Mouse (Mus musculus) Patski (cell line): ENCODE measurements around the gene Slc25a48. TPM values are rescaled to one million over a fixed set of nuclear protein-coding genes. Genes with fewer than 3 reads are reported as not detected.

Experiments
- ATAC-seq: fragments of 100-300 bp; one replicate; pipeline ENCODE4 v1.8.0; 2021
- CTCF ChIA-PET: fragments of 350-600 bp; sonication (Branson Sonifier 250); formaldehyde crosslinking; loops from one replicate; lab custom pipeline; 2022; ENCODE audit warnings: inconsistent platforms; lab: Charles Lee
- POLR2A ChIA-PET: fragments of 350-600 bp; sonication (Branson Sonifier 250); formaldehyde crosslinking; loops from one replicate; lab custom pipeline; 2022; ENCODE audit warnings: antibody characterized with exemption, inconsistent platforms; lab: Charles Lee
- DNase-seq: peaks from one replicate; pipeline ENCODE4 v3.0.0-alpha.2; 2011; ENCODE audit warnings: low read depth, low spot score
- H3K27me3 ChIP-seq: fragments of 371-371 bp; one replicate; pipeline ENCODE4 v1.5.1; 2021
- CTCF ChIP-seq: fragments of 100-300 bp; IDR thresholded peaks from one replicate; pipeline ENCODE4 v1.5.1; 2021
- in situ Hi-C: fragments of 300-500 bp; cut with MboI; formaldehyde crosslinking; loops from 3 replicates; pipeline ENCODE4 v1.11.1; 2018; ENCODE audit warnings: low pct_unique_long_range_greater_than_20kb, mixed read lengths
- polyA plus RNA-seq: library from polyadenylated mRNA; unstranded; gene quantifications from one replicate; pipeline ENCODE4 v1.2.3, GENCODE M21; 2021

Slc25a48 gene
- 1.1 TPM for polyA plus RNA-seq

DNA sequence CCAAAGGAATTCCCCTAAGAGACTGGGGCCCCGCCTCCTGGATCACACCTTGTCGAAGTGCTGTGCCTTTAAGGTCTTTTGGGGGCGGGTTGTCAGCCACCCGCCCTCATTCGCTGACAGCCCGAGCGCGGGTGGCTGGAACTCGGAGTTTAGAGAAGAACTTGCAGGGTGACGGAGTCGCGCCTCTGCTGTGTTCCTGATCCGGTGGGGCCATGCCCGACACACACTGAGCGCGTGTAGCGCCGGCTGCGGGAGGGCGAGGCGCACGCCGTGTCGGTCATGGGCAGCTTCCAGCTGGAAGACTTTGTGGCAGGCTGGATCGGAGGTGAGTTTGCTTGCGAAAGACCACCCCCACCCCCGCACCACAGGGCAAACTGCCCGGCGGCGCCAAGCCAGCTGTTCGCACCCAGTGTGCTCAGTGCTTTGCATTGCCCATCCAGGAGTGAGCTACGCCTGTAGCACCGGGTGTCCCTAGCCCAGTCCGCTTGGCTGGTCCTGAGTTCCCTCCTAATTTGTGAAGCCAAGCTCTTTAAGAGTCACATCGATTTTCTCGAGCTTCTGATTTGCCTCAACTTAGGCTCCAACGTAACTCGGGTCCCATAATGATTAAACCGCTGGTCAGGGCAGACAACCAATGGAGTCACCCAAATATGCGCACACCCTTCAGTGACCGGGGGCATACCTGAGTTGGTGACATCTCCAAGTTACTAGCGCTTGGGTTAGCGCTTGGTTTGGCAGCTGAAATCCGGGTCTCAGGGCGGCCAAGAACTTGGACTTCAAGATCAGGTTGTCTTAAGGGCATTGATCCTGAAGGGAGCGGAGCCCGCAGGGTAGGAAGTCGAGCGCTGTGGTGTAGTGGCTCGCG lies at the start of gene Slc25a48:
Slc25a48 (plus strand) TSS at position 145 of the 865 bp plus-strand sequence.
- DNase-seq: no peak
- in situ Hi-C loops: no loop called here
- CTCF ChIA-PET: no interaction called here
- POLR2A ChIA-PET: no interaction called here
- no peaks in the 10 kb centered on the region for H3K27me3 ChIP-seq
- no peak for TF ChIP-seq CTCF
- ATAC-seq: peak; percentile 16

DNA sequence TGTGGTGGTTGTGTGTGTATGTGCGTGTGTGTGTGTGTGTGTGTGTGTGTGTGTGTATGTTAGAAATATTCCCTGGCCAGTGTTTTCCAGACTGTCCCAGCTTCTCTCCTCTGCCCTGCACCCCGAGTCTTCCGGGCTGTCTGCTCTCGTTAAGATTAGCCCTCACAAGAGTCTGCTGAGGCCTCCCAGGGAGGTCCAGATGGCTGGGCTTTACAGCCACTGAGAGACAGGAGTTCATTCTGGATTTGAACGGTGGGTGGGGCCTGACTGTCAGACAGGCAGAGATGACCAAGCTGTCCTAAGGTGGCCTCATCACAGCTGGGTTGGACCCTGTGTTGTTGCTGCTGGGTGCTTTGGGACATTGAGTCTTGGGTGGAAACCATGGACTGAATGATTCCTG lies 40.6 kb upstream of the Slc25a48 start:
- no peak for TF ChIP-seq CTCF
- in situ Hi-C loops: no loop called here
- ChIA-PET POLR2A (no interaction called here), CTCF (no interaction called here)
- ATAC-seq: no peak
- no peak for DNase-seq
- H3K27me3 ChIP-seq: no peaks in the 10 kb centered on the region

GRCm38 (mm10) chr13:56401186-56401585 lies 37.0 kb upstream of the Slc25a48 start:
- no peak for ATAC-seq
- DNase-seq: no peak
- CTCF ChIA-PET: no interaction called here
- TF ChIP-seq CTCF: no peak
- no peaks in the 10 kb centered on the region for H3K27me3 ChIP-seq
- POLR2A ChIA-PET: no interaction called here
- in situ Hi-C loops: no loop called here

- in situ Hi-C loops: no loop called here
- DNase-seq: no peak
- H3K27me3 ChIP-seq: no peaks in the 10 kb centered on the region
- ATAC-seq: no peak
- ChIA-PET CTCF (interaction anchor here (1.2 to 2.0 kb wide), 2 partner anchors 18 to 23 kb away, joined by 3 to 5 read pairs; no protein-coding TSS in a partner anchor), POLR2A (no interaction called here)
- no peak for TF ChIP-seq CTCF
Measured at GRCm38 (mm10) chr13:56403381-56404086, 34.6 kb upstream of the Slc25a48 start.

DNA sequence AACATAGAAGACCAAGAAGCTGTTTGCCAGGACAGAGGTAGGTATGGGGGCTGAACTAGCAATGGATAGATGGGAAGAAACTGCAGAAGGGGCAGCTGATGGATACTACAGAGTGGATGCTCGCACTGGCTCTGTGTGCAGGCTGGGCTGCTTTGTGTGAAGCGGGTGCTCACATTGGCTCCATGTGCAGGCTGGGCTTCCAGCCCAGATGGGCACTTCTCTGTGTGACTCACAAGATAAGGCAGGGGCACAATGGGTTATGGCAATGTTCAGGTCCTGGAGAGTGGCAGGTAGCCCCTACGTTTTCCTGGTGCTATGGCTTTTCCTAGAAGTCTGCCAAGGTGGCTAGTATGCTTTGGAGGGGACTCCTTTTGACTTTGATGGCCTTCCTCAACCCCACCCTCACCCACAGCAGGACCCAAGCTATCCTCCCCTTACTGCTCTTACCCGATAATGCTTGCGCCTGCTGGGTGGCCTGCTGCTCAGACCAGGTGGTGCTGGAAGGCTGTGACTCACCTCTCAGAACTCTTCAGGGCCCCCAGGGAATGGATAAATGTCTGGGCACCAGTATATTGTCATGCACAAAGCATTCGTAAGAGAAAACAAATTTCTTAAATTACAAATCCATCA lies 33.5 kb upstream of the Slc25a48 start:
- ATAC-seq (peak; percentile 47), DNase-seq (peak; percentile 42)
- in situ Hi-C loops: no loop called here
- no peaks in the 10 kb centered on the region for H3K27me3 ChIP-seq
- ChIA-PET POLR2A (no interaction called here), CTCF (interaction anchor here (1.2 kb wide), 1 partner anchor 17 kb away, joined by 3 read pairs; no protein-coding TSS in a partner anchor)
- TF ChIP-seq CTCF: no peak

- CTCF ChIA-PET: no interaction called here
- no peaks in the 10 kb centered on the region for H3K27me3 ChIP-seq
- in situ Hi-C loops: no loop called here
Measured at GRCm38 (mm10) chr13:56412286-56412873, 25.8 kb upstream of the Slc25a48 start.

GRCm38 (mm10) chr13:56418685-56419483 lies 19.3 kb upstream of the Slc25a48 start:
- no peak for TF ChIP-seq CTCF
- ChIA-PET POLR2A (no interaction called here), CTCF (interaction anchor here (1.4 to 6.3 kb wide), 2 partner anchors 88 to 139 kb away, joined by 3 to 27 read pairs; no protein-coding TSS in a partner anchor)
- DNase-seq (no peak), ATAC-seq (no peak)
- in situ Hi-C loops: no loop called here
- H3K27me3 ChIP-seq: no peaks in the 10 kb centered on the region

More at GRCm38 (mm10) chr13:56412286-56412873, 25.8 kb upstream of the Slc25a48 start:
- ATAC-seq (peak; percentile 62), DNase-seq (peak; percentile 73)
- POLR2A ChIA-PET: no interaction called here
- TF ChIP-seq CTCF: no peak

DNA sequence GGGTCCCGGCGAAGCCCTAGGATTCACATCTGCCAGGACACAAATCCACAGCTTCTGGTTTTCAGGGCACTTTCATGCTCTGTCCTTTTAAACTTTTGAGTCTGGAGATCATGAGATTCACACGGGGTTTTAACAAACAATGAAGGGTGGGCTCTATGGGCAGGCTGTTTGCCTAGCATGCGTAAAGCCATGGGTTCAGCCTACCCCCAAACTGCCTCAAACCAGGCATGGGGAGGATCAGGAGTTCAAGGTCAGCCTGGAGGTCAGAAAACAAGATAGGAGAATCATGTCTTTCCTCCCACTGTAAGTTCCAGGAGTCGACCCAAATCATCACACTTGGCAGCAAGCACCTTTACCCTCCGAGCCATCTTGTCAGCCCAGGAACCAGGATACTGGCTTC lies 18.6 kb upstream of the Slc25a48 start:
- TF ChIP-seq CTCF: no peak
- ChIA-PET POLR2A (no interaction called here), CTCF (interaction anchor here (6.3 kb wide), 1 partner anchor 139 kb away, joined by 27 read pairs; no protein-coding TSS in a partner anchor)
- in situ Hi-C loops: no loop called here
- DNase-seq: no peak
- no peaks in the 10 kb centered on the region for H3K27me3 ChIP-seq
- ATAC-seq: no peak

- ChIA-PET POLR2A (interaction anchor here (0.7 to 1.2 kb wide), 2 partner anchors 76 to 140 kb away, joined by 3 read pairs; no protein-coding TSS in a partner anchor), CTCF (interaction anchor here (0.9 to 4.3 kb wide), 7 partner anchors 8 to 143 kb away, joined by 3 to 22 read pairs (median 3); no protein-coding TSS in a partner anchor)
- no peak for TF ChIP-seq CTCF
- in situ Hi-C loops: no loop called here
- no peaks in the 10 kb centered on the region for H3K27me3 ChIP-seq
- ATAC-seq: peak; percentile 35
- no peak for DNase-seq
Measured at GRCm38 (mm10) chr13:56422072-56422723, 16.0 kb upstream of the Slc25a48 start.
